Mouse (Mus musculus) hindbrain, embryonic 15.5 days (tissue): ENCODE results near the gene Ppp1r17. TPM values are rescaled to one million over a fixed set of nuclear protein-coding genes. Genes with fewer than 3 reads are reported as not detected.
A peak's percentile ranks its signal among the peaks of the same experiment; 100 is the strongest.

Experiments
- ATAC-seq: fragments of 200-750 bp; cut with Nextera tagmentation; 2 replicates; pipeline ENCODE4 v1.8.0; 2017; ENCODE audit warnings: low read depth, moderate number of reproducible peaks, moderate TSS enrichment; ENCODE audit not compliant: low FRiP score
- H3K27ac ChIP-seq: fragments of 300-500 bp; sonication (generic); replicated peaks from 2 replicates; pipeline ENCODE4 v1.5.1; 2015; ENCODE audit warnings: mild to moderate bottlenecking, inconsistent platforms
- H3K27me3 ChIP-seq: fragments of 300-500 bp; sonication (generic); 2 replicates; pipeline ENCODE4 v1.6.1; 2015; ENCODE audit warnings: control low read depth, inconsistent platforms
- H3K36me3 ChIP-seq: fragments of 300-500 bp; sonication (generic); 2 replicates; pipeline ENCODE4 v1.6.1; 2015; ENCODE audit warnings: control low read depth, inconsistent platforms
- H3K4me1 ChIP-seq: fragments of 300-500 bp; sonication (generic); replicated peaks from 2 replicates; pipeline ENCODE4 v1.6.1; 2015; ENCODE audit warnings: control low read depth, inconsistent platforms
- H3K4me2 ChIP-seq: fragments of 300-500 bp; sonication (generic); 2 replicates; pipeline ENCODE4 v1.6.1; 2015; ENCODE audit warnings: moderate library complexity, mild to moderate bottlenecking, inconsistent platforms
- H3K4me3 ChIP-seq: fragments of 300-500 bp; sonication (generic); 2 replicates; pipeline ENCODE4 v1.5.1; 2015; ENCODE audit warnings: mild to moderate bottlenecking, inconsistent platforms
- H3K9ac ChIP-seq: fragments of 300-500 bp; sonication (generic); 2 replicates; pipeline ENCODE4 v1.6.1; 2015; ENCODE audit warnings: inconsistent platforms
- H3K9me3 ChIP-seq: fragments of 300-500 bp; sonication (generic); 2 replicates; pipeline ENCODE4 v1.6.1; 2016; ENCODE audit warnings: control low read depth, inconsistent platforms
- WGBS: fragments of 180-500 bp; shearing (Covaris S2); methylation state at CpG from one replicate; pipeline ENCODE4 v1.1.7; 2015; 5-methylcytosine and 5-hydroxymethylcytosine counted together
- polyA plus RNA-seq: library from polyadenylated mRNA; unstranded; fragments of >200 nt; fragmentation: Nextera tagmentation; extraction: Ambion mirVana; gene quantifications from 2 replicates; pipeline ENCODE4 v1.2.1, GENCODE M21; 2015

Ppp1r17 gene
- 2.3 and 3.7 TPM in 2 replicates for polyA plus RNA-seq

DNA sequence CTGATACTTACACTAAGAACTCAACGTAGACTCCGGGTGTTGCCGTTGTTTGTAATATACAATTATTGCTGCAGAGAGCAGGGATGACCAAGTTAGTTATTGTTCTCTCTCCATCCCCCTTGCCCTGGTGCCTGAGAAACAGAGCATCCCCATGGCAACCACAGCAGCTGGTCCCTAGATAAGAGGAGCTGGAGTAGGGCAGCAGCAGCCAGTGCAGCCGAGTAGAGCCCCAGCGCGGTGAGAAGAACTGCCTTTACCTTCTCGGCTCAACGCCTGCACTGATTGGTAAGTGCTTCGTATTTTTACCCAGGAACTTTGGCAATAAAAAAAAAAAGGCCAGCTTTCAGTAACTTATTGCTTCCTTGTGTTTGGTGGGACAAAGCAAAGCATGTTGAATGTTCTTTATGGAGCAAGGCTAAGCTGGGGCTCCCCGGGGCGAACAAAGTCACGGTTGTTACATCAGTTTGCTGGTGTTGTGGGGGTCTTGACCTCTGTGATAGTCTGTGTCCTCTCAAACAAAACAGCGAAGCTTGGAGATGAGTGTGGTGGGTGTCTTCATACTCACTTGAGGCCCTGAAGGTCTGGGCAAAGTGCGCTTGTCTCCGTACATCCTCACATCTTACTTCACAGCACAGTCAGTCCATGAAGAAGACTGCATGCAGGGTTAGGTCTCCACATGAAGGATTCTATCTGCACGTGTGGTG is at the start of gene Ppp1r17:
Gene Ppp1r17, plus strand, starts transcription at position 207 of the 704 bp plus-strand sequence.
- H3K27ac ChIP-seq = no peak within 1 kb of the TSS
- H3K4me2 ChIP-seq = peak within 1 kb of the TSS; percentile 11; the same call in 1 of the 2 replicates
- H3K4me3 ChIP-seq = no peak within 1 kb of the TSS
- H3K9ac ChIP-seq = no peak within 1 kb of the TSS
- H3K36me3 ChIP-seq = no peaks in the 10 kb centered on the region
- WGBS = 29% methylated on average over 16 of the region's 16 CpGs
- ATAC-seq = peak; percentile 83
- peaks cover 6% of the 10 kb centered on the region; the same call in 1 of the 2 replicates for H3K4me1 ChIP-seq
- H3K9me3 ChIP-seq = no peaks in the 10 kb centered on the region
- H3K27me3 ChIP-seq = no peaks in the 10 kb centered on the region

DNA sequence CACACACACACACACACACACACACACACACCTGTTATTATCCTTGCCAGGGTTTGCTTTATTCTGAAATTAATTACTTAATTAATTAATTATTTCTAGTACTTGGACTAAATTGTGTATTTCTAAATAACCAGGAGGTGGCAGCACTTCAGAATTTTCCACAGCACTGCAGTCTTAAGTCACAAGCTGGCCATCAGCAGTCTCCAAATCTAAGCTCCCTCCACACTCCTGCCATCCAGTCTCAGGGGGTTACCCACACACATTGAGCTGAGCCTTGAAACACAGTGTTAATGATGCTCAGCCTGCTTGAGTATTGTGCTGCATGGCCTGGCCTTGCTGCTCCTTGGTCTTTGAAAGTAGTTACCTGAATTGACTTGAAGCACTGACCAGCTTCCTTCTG is 44.3 kb upstream of the Ppp1r17 start:
- H3K4me1 ChIP-seq = no peaks in the 10 kb centered on the region
- H3K9ac ChIP-seq = no peak overlapping the region
- H3K27me3 ChIP-seq = no peaks in the 10 kb centered on the region
- H3K27ac ChIP-seq = no peak overlapping the region
- no peak overlapping the region for H3K4me2 ChIP-seq
- H3K4me3 ChIP-seq = no peak overlapping the region
- no peaks in the 10 kb centered on the region for H3K36me3 ChIP-seq
- peak; percentile 73; the same call in 1 of the 2 replicates for ATAC-seq
- no peaks in the 10 kb centered on the region for H3K9me3 ChIP-seq

GRCm38 (mm10) chr6:55979766-55980165 is 37.5 kb upstream of the Ppp1r17 start:
- H3K9ac ChIP-seq = no peak overlapping the region
- H3K27ac ChIP-seq = no peak overlapping the region
- WGBS = 92% methylated on average over 2 of the region's 2 CpGs
- ATAC-seq = no peak
- no peaks in the 10 kb centered on the region; the same call in 1 of the 2 replicates for H3K9me3 ChIP-seq
- no peaks in the 10 kb centered on the region for H3K27me3 ChIP-seq
- no peak overlapping the region for H3K4me2 ChIP-seq
- H3K4me1 ChIP-seq = no peaks in the 10 kb centered on the region
- H3K4me3 ChIP-seq = no peak overlapping the region
- no peaks in the 10 kb centered on the region for H3K36me3 ChIP-seq

DNA sequence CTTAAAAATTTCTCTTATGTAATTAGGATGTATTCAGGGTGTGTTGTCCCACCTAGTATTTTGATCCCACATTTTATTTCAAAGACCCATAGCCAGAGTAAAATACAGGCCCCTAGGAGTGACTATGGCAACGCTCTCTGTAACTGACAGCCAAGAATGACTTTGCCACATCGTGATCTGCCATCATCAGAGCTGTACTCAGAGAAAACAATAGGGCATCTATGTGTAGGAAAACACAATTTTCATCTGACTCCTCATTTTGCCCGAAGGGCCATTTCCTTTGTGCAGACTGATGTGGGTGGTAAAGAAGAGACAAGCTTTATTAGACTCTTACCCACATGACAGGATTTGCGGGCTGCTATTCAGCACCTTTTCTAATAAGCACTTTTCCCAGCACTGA is 8.6 kb upstream of the Ppp1r17 start:
- Histone ChIP-seq H3K36me3 (no peaks in the 10 kb centered on the region), H3K27ac (no peak overlapping the region), H3K4me2 (no peak overlapping the region), H3K27me3 (no peaks in the 10 kb centered on the region), H3K9ac (no peak overlapping the region), H3K4me1 (no peaks in the 10 kb centered on the region), H3K4me3 (no peak overlapping the region), H3K9me3 (no peaks in the 10 kb centered on the region)
- no peak for ATAC-seq
- 64% methylated on average over 4 of the region's 4 CpGs for WGBS

GRCm38 (mm10) chr6:56012384-56012783 is 4.9 kb upstream of the Ppp1r17 start:
- peaks cover 2% of the 10 kb centered on the region; the same call in 1 of the 2 replicates for H3K4me1 ChIP-seq
- no peak overlapping the region for H3K4me3 ChIP-seq
- no peaks in the 10 kb centered on the region for H3K9me3 ChIP-seq
- no peak overlapping the region for H3K9ac ChIP-seq
- H3K4me2 ChIP-seq = no peak overlapping the region
- H3K36me3 ChIP-seq = no peaks in the 10 kb centered on the region
- WGBS = 60% methylated on average over 5 of the region's 5 CpGs
- no peaks in the 10 kb centered on the region for H3K27me3 ChIP-seq
- no peak overlapping the region for H3K27ac ChIP-seq
- ATAC-seq = no peak

GRCm38 (mm10) chr6:56019632-56020031 is 2.3 kb downstream of the Ppp1r17 start:
- no peak overlapping the region for H3K4me3 ChIP-seq
- no peaks in the 10 kb centered on the region for H3K36me3 ChIP-seq
- WGBS = 66% methylated on average over 2 of the region's 2 CpGs
- ATAC-seq = no peak
- H3K27me3 ChIP-seq = no peaks in the 10 kb centered on the region
- H3K9me3 ChIP-seq = no peaks in the 10 kb centered on the region
- H3K4me1 ChIP-seq = peaks cover 6% of the 10 kb centered on the region; the same call in 1 of the 2 replicates
- H3K4me2 ChIP-seq = no peak overlapping the region
- H3K9ac ChIP-seq = no peak overlapping the region
- H3K27ac ChIP-seq = no peak overlapping the region

GRCm38 (mm10) chr6:56025533-56025932 is 8.2 kb downstream of the Ppp1r17 start:
- Histone ChIP-seq H3K4me3 (no peak overlapping the region), H3K9me3 (no peaks in the 10 kb centered on the region), H3K36me3 (no peaks in the 10 kb centered on the region), H3K4me2 (no peak overlapping the region), H3K27ac (no peak overlapping the region), H3K9ac (no peak overlapping the region), H3K4me1 (no peaks in the 10 kb centered on the region), H3K27me3 (no peaks in the 10 kb centered on the region)
- ATAC-seq = no peak
- WGBS = 56% methylated on average over 2 of the region's 2 CpGs

DNA sequence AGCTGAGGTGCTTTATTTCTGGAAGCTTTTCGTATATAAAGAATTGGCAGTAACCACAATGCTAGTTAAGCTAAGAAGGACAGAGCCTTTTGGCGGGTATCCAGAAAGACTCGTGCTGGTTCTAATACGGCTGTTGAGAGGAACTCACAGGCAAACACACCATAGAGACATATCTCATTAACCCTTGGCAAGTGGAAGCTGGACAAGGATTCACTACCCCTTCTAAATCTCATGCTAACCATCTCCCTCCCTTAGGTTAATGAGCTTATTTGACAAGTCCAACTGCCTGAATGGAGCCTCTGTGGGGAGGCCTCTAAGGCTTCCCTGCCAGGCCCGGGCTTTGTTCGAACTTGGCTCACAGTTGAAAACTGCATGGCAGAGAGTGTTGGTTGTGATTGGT is 10.0 kb downstream of the Ppp1r17 start:
- H3K4me3 ChIP-seq = no peak overlapping the region

DNA sequence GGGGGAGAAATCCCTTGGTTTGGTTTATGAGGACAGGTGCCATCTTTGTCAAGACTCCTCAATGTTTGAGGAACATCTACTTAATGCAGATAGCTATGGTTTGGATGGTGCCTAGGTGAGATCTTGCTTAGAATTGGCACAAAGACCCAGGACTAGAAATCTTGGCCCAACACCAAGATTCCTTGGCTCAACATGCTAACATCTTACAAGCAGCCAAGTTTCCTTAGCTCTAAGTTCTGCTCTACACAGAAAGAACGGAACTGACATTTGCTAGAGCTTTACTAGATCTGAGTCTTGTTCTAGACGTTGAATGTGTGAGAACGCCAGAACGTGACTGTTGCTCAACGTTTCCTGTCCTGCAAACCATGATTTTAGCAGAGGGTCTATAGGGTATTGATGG is 10.7 kb downstream of the Ppp1r17 start:
- Histone ChIP-seq H3K4me3 (no peak overlapping the region), H3K4me2 (no peak overlapping the region)
- WGBS = 85% methylated on average over 5 of the region's 5 CpGs

More for the DNA sequence above, 10.0 kb downstream of the Ppp1r17 start:
- peak; percentile 65 for ATAC-seq
- H3K27ac ChIP-seq = no peak overlapping the region
- no peaks in the 10 kb centered on the region for H3K4me1 ChIP-seq
- H3K36me3 ChIP-seq = no peaks in the 10 kb centered on the region
- no peaks in the 10 kb centered on the region for H3K9me3 ChIP-seq
- H3K27me3 ChIP-seq = no peaks in the 10 kb centered on the region
- WGBS = 59% methylated on average over 6 of the region's 6 CpGs
- no peak overlapping the region for H3K9ac ChIP-seq
- no peak overlapping the region for H3K4me2 ChIP-seq

DNA sequence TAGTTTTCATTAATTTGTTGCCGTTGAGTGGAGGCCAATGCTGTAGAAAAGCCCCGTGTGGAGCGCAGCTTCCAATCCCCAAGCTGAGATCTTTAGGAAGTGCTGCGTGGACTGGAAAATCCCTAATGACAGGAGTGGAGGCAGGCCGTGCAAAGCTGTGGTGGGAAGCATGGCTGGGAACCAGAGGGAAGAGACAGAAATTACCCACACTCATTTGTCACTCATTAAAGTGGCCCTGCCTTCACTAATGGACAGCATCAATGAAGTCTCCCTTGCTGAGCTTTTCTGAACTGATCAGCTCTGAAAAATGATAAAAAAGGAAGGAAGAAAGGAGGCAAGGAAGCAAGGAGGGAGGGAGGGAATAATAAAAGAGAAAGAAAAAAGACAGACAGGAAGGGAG is 12.7 kb downstream of the Ppp1r17 start:
- Histone ChIP-seq H3K4me1 (no peaks in the 10 kb centered on the region), H3K9ac (no peak overlapping the region), H3K27ac (no peak overlapping the region), H3K4me3 (no peak overlapping the region), H3K9me3 (no peaks in the 10 kb centered on the region), H3K4me2 (no peak overlapping the region), H3K27me3 (no peaks in the 10 kb centered on the region), H3K36me3 (no peaks in the 10 kb centered on the region)
- WGBS = 33% methylated on average over 5 of the region's 5 CpGs
- ATAC-seq = no peak

More for the DNA sequence above, 10.7 kb downstream of the Ppp1r17 start:
- H3K9me3 ChIP-seq = no peaks in the 10 kb centered on the region
- H3K9ac ChIP-seq = no peak overlapping the region
- H3K27ac ChIP-seq = no peak overlapping the region
- peak; percentile 34; the same call in 1 of the 2 replicates for ATAC-seq
- H3K36me3 ChIP-seq = no peaks in the 10 kb centered on the region
- H3K27me3 ChIP-seq = no peaks in the 10 kb centered on the region
- H3K4me1 ChIP-seq = no peaks in the 10 kb centered on the region

GRCm38 (mm10) chr6:56032231-56032630 is 14.9 kb downstream of the Ppp1r17 start:
- no peak overlapping the region for H3K4me2 ChIP-seq
- ATAC-seq = no peak
- no peaks in the 10 kb centered on the region for H3K27me3 ChIP-seq

DNA sequence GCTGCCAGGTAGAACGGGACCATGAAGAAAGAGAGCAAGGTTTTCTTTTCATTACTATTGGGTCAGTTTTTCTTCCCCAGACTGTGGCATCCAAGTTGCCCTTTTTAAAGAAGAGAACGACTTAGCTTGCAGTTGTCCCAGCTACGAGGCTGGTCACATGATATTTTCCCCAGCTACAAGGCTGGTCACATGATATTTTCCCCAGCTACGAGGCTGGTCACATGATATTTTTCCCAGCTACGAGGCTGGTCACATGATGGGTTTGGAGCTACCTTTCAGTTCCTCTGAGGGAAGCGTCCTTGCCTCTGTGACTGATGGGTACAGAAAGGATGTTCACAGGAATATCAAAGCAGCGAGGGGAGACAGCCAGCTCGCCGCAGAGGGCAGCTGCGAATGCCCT is 17.8 kb downstream of the Ppp1r17 start:
- ATAC-seq = no peak
- H3K9me3 ChIP-seq = no peaks in the 10 kb centered on the region
- WGBS = 79% methylated on average over 10 of the region's 10 CpGs
- H3K27me3 ChIP-seq = no peaks in the 10 kb centered on the region
- no peak overlapping the region for H3K4me2 ChIP-seq
- H3K9ac ChIP-seq = no peak overlapping the region
- H3K4me3 ChIP-seq = no peak overlapping the region
- no peak overlapping the region for H3K27ac ChIP-seq
- H3K36me3 ChIP-seq = no peaks in the 10 kb centered on the region
- no peaks in the 10 kb centered on the region for H3K4me1 ChIP-seq

More at GRCm38 (mm10) chr6:56032231-56032630, 14.9 kb downstream of the Ppp1r17 start:
- 85% methylated on average over 2 of the region's 2 CpGs for WGBS
- Histone ChIP-seq H3K4me3 (no peak overlapping the region), H3K4me1 (no peaks in the 10 kb centered on the region), H3K27ac (no peak overlapping the region), H3K9me3 (no peaks in the 10 kb centered on the region), H3K36me3 (no peaks in the 10 kb centered on the region), H3K9ac (no peak overlapping the region)
